Mouse (Mus musculus) CH12.LX (cell line): ENCODE results near the gene Gmpr.

Experiments used
- MAFK ChIP-seq: IDR thresholded peaks from 2 replicates; pipeline ENCODE4 v1.6.1; 2011; ENCODE audit warnings: low read length, improper control_type of control experiment; ENCODE audit not compliant: insufficient replicate concordance
- NELFE ChIP-seq: IDR thresholded peaks from 2 replicates; pipeline ENCODE4 v1.6.1; 2011; ENCODE audit warnings: low read depth, low read length, improper control_type of control experiment
- POLR2A ChIP-seq: IDR thresholded peaks from 2 replicates; pipeline ENCODE4 v1.6.1; 2011; ENCODE audit warnings: low read depth, mild to moderate bottlenecking, improper control_type of control experiment, low read length
- ZMIZ1 ChIP-seq: IDR thresholded peaks from 2 replicates; pipeline ENCODE4 v1.6.1; 2012; ENCODE audit warnings: low read depth, mild to moderate bottlenecking, inconsistent platforms, low read length, improper control_type of control experiment

- no peak for TF ChIP-seq POLR2A
- TF ChIP-seq NELFE, result no peak
- no peak for TF ChIP-seq MAFK
- no peak for TF ChIP-seq ZMIZ1
Measured at GRCm38 (mm10) chr13:45524305-45524704, 17.1 kb downstream of the Gmpr start.
